Mouse (Mus musculus) cerebellum, adult 8-10 months (tissue): ENCODE measurements around the gene Adgrf5.
"Not testable (repeated sequence)": the region's sequence is repeated elsewhere in the genome, so short reads cannot be mapped to it uniquely, and the experiment has no call there.

ENCODE experiments used
- DNase-seq: peaks from one replicate; pipeline ENCODE4 v3.0.0; 2022

Adgrf5 gene

GRCm38 (mm10) chr17:43359826-43360619 is at the start of gene Adgrf5:
TSS of gene Adgrf5 (plus strand) at chr17:43360451.
- DNase-seq = no peak

GRCm38 (mm10) chr17:43325986-43326671 is 34.1 kb upstream of the Adgrf5 start:
- DNase-seq = no peak

GRCm38 (mm10) chr17:43326726-43327700 is 33.2 kb upstream of the Adgrf5 start:
- DNase-seq = no peak

GRCm38 (mm10) chr17:43327810-43328209 is 32.4 kb upstream of the Adgrf5 start:
- DNase-seq = no peak

GRCm38 (mm10) chr17:43329216-43329615 is 31.0 kb upstream of the Adgrf5 start:
- DNase-seq = no peak

GRCm38 (mm10) chr17:43329761-43330183 is 30.5 kb upstream of the Adgrf5 start:
- no peak for DNase-seq

GRCm38 (mm10) chr17:43332686-43333085 is 27.6 kb upstream of the Adgrf5 start:
- no peak for DNase-seq

- DNase-seq = no peak
Measured at GRCm38 (mm10) chr17:43334074-43334473, 26.2 kb upstream of the Adgrf5 start.

GRCm38 (mm10) chr17:43337643-43338042 is 22.6 kb upstream of the Adgrf5 start:
- no peak for DNase-seq

GRCm38 (mm10) chr17:43338279-43338678 is 22.0 kb upstream of the Adgrf5 start:
- no peak for DNase-seq

GRCm38 (mm10) chr17:43346499-43346898 is 13.8 kb upstream of the Adgrf5 start:
- not testable (repeated sequence) for DNase-seq

GRCm38 (mm10) chr17:43357902-43358539 is 2.2 kb upstream of the Adgrf5 start:
- DNase-seq = no peak

- DNase-seq = no peak
Measured at GRCm38 (mm10) chr17:43361021-43361420, 770 bp downstream of the Adgrf5 start.

- DNase-seq = no peak
Measured at GRCm38 (mm10) chr17:43362362-43362761, 2.1 kb downstream of the Adgrf5 start.

GRCm38 (mm10) chr17:43362881-43363280 is 2.6 kb downstream of the Adgrf5 start:
- DNase-seq = no peak

- no peak for DNase-seq
Measured at GRCm38 (mm10) chr17:43363921-43364320, 3.7 kb downstream of the Adgrf5 start.

- no peak for DNase-seq
Measured at GRCm38 (mm10) chr17:43365297-43365696, 5.0 kb downstream of the Adgrf5 start.

GRCm38 (mm10) chr17:43366486-43366885 is 6.2 kb downstream of the Adgrf5 start:
- no peak for DNase-seq

GRCm38 (mm10) chr17:43368171-43368576 is 7.9 kb downstream of the Adgrf5 start:
- no peak for DNase-seq

GRCm38 (mm10) chr17:43372604-43373003 is 12.4 kb downstream of the Adgrf5 start:
- DNase-seq = no peak

GRCm38 (mm10) chr17:43374020-43374419 is 13.8 kb downstream of the Adgrf5 start:
- DNase-seq = no peak

- DNase-seq = no peak
Measured at GRCm38 (mm10) chr17:43376527-43376926, 16.3 kb downstream of the Adgrf5 start.
